Mouse (Mus musculus): ENCODE results near the gene Nfic. TPM values are rescaled to one million over a fixed set of nuclear protein-coding genes. Genes with fewer than 3 reads are reported as not detected.

Nfic gene
- polyA plus RNA-seq, 1 experiment: 19.4 TPM

DNA sequence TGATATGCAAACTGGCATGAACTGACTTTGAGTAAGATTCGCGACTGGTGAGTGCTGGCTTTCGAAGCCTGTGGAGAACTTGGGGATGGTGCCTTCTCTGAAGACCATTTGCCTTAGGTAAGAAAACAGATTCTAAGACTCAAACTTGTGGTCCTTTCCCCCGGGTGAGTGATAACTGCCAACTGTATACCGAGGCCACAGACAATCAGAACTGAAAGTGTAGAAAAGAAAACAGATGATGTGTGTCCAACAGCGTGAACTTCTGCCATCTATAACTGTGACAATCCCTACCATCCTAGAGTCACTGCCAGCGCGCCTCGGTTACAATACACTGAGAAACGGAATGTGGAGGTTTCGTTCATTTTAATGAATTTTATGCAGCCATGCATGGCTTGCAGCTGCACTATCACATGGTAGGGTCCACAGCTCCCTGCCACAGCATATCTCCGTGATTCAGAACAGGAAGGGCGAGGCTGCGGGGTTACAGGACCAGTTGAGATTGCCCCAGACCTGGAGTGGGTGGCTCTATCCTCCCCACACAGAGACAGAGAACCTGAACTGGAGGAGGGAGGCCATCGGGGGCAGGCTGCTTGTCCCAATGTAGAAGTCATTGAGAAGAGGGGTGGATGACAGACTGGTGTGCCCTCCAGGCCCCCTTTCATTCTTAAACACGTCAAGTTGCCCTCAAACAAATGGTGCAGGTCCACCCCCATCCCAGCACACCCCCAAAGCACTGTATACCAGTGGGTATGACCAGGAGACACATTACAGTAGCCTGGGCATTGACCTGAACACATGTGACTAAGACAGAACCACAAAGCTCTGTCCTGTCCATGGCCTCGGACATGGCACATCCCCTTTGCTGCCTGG is 42.2 kb upstream of the Nfic start:
- TF ChIP-seq POLR2A (IDR thresholded peaks at IDR 0.05; ENCODE audit: low read depth, low read length): no peak
- no peak for TF ChIP-seq CTCF (IDR thresholded peaks at IDR 0.05; ENCODE audit: extremely low read depth, insufficient read length, insufficient replicate concordance, low read depth, low read length)
- Histone ChIP-seq H3K36me3 (ENCODE audit: control insufficient read depth, insufficient read depth, low read length) (peaks cover 5% of the 10 kb centered on the region; the same call in 1 of the 2 replicates), H3K27ac (ENCODE audit: insufficient read depth, low read depth, low read length) (no peak overlapping the region), H3K4me3 (ENCODE audit: low read depth, low read length) (peak overlapping the region; percentile 63), H3K27me3 (ENCODE audit: control insufficient read depth, insufficient read depth, low read length) (no peaks in the 10 kb centered on the region), H3K4me1 (ENCODE audit: control insufficient read depth, insufficient read depth, insufficient read length, low read length) (peaks cover 20% of the 10 kb centered on the region)
- 70% methylated on average over 17 of the region's 17 CpGs for whole genome bisulfite sequencing

DNA sequence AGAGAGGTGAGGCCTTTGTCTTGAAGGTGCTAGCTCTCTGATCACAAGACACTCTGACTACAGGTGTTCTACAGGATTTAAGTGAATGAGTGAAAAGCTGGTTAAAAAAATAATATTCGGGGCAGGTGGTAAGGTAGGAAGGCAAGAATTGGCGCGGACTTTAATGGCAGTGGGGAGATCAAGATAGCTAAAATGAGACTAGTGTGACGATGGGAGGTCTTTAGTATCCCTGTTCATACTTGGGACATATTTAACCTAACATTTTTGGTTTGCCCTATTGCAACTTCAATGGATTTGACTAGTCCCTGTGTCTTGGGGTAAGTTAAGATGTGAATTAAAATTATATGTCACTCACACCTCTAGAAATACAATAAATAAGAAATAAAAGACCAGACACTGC is 41.5 kb upstream of the Nfic start:
- WGBS: 11% methylated on average over 4 of the region's 4 CpGs
- no peak overlapping the region for H3K4me3 ChIP-seq (ENCODE audit: low read depth, low read length)
- no peaks in the 10 kb centered on the region for H3K27me3 ChIP-seq (ENCODE audit: control insufficient read depth, insufficient read depth, low read length)
- peaks cover 12% of the 10 kb centered on the region for H3K36me3 ChIP-seq (ENCODE audit: control insufficient read depth, insufficient read depth, low read length)
- TF ChIP-seq POLR2A (IDR thresholded peaks at IDR 0.05; ENCODE audit: low read depth, low read length): no peak
- TF ChIP-seq CTCF (IDR thresholded peaks at IDR 0.05; ENCODE audit: extremely low read depth, insufficient read length, insufficient replicate concordance, low read depth, low read length): no peak
- H3K4me1 ChIP-seq (ENCODE audit: control insufficient read depth, insufficient read depth, insufficient read length, low read length): peaks cover 20% of the 10 kb centered on the region
- no peak overlapping the region for H3K27ac ChIP-seq (ENCODE audit: insufficient read depth, low read depth, low read length)

DNA sequence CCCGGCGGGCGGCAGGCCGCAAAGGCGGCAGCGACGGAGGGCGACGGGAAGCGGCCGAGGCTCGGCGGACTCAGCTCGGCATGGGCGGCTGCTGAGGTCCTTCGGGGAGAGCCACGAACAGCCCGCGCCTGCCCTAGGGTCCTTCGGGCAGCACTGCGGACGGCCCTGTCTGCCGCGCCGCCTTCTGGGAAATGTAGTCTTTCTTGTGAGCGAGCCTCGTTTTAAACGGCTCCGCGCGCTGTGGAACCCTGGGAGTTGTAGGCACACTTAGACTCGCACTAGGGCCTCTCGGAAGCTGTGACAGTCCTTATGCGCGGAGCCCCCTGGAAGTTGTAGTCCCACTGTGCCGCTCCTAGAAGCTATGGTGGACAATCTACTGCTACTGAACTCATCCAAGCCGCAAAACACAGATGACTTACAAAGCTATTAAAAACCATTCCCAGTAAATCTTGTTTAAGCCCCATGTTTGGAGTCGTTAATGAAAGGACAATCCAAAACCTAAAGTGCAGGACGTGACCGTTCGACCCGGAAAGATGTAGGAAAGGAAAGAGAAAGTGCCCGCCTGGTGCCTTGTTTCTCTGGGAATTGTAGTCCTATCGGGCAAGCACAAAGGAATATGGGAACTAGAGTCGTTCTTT is 40.9 kb upstream of the Nfic start, which contains the start of gene Ncln:
TSS of gene Ncln (minus strand) at position 129 of the 638 bp plus-strand sequence.
- peak within 1 kb of the TSS; percentile 79 for H3K27ac ChIP-seq (ENCODE audit: insufficient read depth, low read depth, low read length)
- TF ChIP-seq CTCF (IDR thresholded peaks at IDR 0.05; ENCODE audit: extremely low read depth, insufficient read length, insufficient replicate concordance, low read depth, low read length) (no peak), POLR2A (IDR thresholded peaks at IDR 0.05; ENCODE audit: low read depth, low read length) (peak; percentile 62; the same call in 1 of the 2 replicates)
- peak within 1 kb of the TSS; percentile 82 for H3K4me3 ChIP-seq (ENCODE audit: low read depth, low read length)
- peaks cover 20% of the 10 kb centered on the region for H3K4me1 ChIP-seq (ENCODE audit: control insufficient read depth, insufficient read depth, insufficient read length, low read length)
- under 1% methylated on average over 45 of the region's 45 CpGs for WGBS
- peaks cover 18% of the 10 kb centered on the region for H3K36me3 ChIP-seq (ENCODE audit: control insufficient read depth, insufficient read depth, low read length)
- H3K27me3 ChIP-seq (ENCODE audit: control insufficient read depth, insufficient read depth, low read length): no peaks in the 10 kb centered on the region

DNA sequence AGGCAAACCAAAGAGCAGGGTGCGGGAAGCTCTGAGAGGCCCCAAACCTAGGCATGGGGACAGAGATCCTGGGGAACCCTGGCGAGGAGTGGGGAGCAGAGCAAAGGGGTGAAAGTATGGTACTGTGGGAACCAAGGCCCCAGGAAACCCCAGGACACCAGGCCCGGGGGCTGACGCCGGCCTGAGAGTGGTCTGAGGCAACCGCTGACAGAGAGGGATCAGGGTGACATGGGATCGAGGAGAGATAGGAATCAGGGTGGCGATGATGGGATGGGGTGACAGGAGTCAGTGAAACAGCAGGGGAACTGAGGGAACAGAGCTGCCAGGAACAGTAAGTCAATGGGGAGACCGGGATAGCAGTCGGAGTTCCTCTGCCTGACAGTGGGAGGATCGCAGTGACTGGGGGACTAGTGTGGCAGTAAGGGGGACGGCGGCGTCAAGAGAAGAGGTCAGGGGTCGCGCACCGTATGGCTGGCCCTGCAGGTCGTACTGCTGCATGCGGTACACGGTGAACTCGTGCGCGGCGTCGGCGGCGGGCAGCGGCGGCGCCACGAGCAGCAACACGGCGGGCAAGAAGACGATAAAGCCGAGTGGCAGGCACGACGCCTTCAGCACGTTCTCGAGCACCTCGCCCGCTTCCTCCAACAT is 40.3 kb upstream of the Nfic start:
- under 1% methylated on average over 41 of the region's 41 CpGs for WGBS
- Histone ChIP-seq H3K27ac (ENCODE audit: insufficient read depth, low read depth, low read length) (peak overlapping the region; percentile 23), H3K27me3 (ENCODE audit: control insufficient read depth, insufficient read depth, low read length) (no peaks in the 10 kb centered on the region), H3K4me3 (ENCODE audit: low read depth, low read length) (peak overlapping the region; percentile 82), H3K36me3 (ENCODE audit: control insufficient read depth, insufficient read depth, low read length) (peaks cover 24% of the 10 kb centered on the region), H3K4me1 (ENCODE audit: control insufficient read depth, insufficient read depth, insufficient read length, low read length) (peaks cover 20% of the 10 kb centered on the region)
- TF ChIP-seq POLR2A (IDR thresholded peaks at IDR 0.05; ENCODE audit: low read depth, low read length) (no peak), CTCF (IDR thresholded peaks at IDR 0.05; ENCODE audit: extremely low read depth, insufficient read length, insufficient replicate concordance, low read depth, low read length) (no peak)

DNA sequence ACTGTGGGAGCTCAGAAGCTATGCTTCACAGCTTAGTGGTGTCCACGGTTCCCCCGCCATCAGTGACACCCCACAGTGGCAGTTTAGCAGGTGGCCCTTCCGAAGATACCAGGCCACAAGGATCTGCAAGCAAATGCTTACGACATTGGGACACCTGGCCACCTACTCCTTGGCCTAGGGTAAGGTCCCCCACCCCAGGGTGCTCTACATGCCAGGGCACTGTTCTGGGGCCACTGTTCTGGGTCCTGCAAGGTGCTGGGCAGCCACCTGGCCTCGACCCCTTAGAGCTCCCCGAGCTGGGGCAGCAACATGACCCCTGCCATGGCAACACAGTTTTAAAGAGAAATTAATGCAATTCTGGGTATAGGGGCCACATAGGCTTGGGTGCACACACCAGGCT is 39.7 kb upstream of the Nfic start:
- H3K27me3 ChIP-seq (ENCODE audit: control insufficient read depth, insufficient read depth, low read length): no peaks in the 10 kb centered on the region
- 32% methylated on average over 6 of the region's 6 CpGs for WGBS
- peaks cover 30% of the 10 kb centered on the region for H3K36me3 ChIP-seq (ENCODE audit: control insufficient read depth, insufficient read depth, low read length)
- H3K4me1 ChIP-seq (ENCODE audit: control insufficient read depth, insufficient read depth, insufficient read length, low read length): peaks cover 20% of the 10 kb centered on the region
- TF ChIP-seq CTCF (IDR thresholded peaks at IDR 0.05; ENCODE audit: extremely low read depth, insufficient read length, insufficient replicate concordance, low read depth, low read length): no peak
- no peak for TF ChIP-seq POLR2A (IDR thresholded peaks at IDR 0.05; ENCODE audit: low read depth, low read length)
- peak overlapping the region; percentile 63 for H3K27ac ChIP-seq (ENCODE audit: insufficient read depth, low read depth, low read length)
- peak overlapping the region; percentile 82 for H3K4me3 ChIP-seq (ENCODE audit: low read depth, low read length)

DNA sequence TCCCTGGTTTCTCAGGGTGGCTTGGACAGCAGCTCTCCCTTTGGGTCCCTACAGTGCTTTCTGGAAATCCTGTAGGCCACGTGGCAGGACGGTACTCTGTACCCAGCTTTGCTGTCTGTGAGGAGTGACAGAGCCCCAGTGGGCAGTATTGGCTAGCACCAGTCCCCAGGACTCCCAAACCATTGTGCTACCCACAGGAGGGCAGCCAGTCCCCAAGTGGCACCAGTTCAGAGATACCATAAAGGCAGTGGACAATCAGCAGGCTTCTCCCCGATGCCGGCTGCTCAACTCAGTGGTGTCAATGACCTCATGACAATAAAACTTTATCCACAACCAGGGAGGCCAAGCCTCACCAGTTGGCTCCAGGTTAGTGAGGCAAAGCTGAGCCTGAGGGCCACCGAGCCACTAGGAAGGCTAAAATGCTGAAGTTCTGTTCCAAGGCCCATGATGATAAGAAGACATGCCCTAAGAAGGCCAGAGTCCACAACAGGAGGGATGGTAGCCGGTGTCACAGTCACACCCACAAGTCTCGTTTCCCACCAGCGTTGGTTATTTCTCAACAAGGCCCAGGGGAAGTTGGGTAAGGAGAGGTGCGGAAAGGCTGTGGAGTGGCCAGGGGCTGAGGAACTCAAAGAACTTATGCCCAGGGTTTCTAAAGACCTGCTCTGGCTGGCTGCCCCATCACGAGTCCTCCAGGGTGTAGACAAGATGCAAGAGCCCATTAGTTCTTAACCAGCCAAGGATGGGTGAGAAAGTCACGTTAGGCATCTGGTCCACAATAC is 39.0 kb upstream of the Nfic start:
- peaks cover 36% of the 10 kb centered on the region for H3K36me3 ChIP-seq (ENCODE audit: control insufficient read depth, insufficient read depth, low read length)
- peak overlapping the region; percentile 63 for H3K27ac ChIP-seq (ENCODE audit: insufficient read depth, low read depth, low read length)
- peaks cover 20% of the 10 kb centered on the region for H3K4me1 ChIP-seq (ENCODE audit: control insufficient read depth, insufficient read depth, insufficient read length, low read length)
- TF ChIP-seq POLR2A (IDR thresholded peaks at IDR 0.05; ENCODE audit: low read depth, low read length) (no peak), CTCF (IDR thresholded peaks at IDR 0.05; ENCODE audit: extremely low read depth, insufficient read length, insufficient replicate concordance, low read depth, low read length) (no peak)
- no peaks in the 10 kb centered on the region for H3K27me3 ChIP-seq (ENCODE audit: control insufficient read depth, insufficient read depth, low read length)
- 40% methylated on average over 11 of the region's 11 CpGs for WGBS
- H3K4me3 ChIP-seq (ENCODE audit: low read depth, low read length): peak overlapping the region; percentile 82; the same call in 1 of the 2 replicates
